Mouse (Mus musculus) hindbrain, postnatal 0 days (tissue): ENCODE measurements around the gene Rpp21. TPM values are rescaled to one million over a fixed set of nuclear protein-coding genes. Genes with fewer than 3 reads are reported as not detected.
A peak's percentile ranks its signal among the peaks of the same experiment; 100 is the strongest.

ENCODE experiments used
- ATAC-seq: fragments of 200-750 bp; cut with Nextera tagmentation; 2 replicates; pipeline ENCODE4 v1.8.0; 2017; ENCODE audit warnings: mild to moderate bottlenecking, moderate TSS enrichment, moderate library complexity
- DNase-seq: peaks from one replicate; pipeline ENCODE4 v3.0.0-alpha.2; 2015; ENCODE audit warnings: low spot score
- H3K27ac ChIP-seq: fragments of 300-500 bp; sonication (generic); 2 replicates; pipeline ENCODE4 v1.5.1; 2014; ENCODE audit warnings: mild to moderate bottlenecking
- H3K27me3 ChIP-seq: fragments of 300-500 bp; sonication (generic); 2 replicates; pipeline ENCODE4 v1.6.1; 2014; ENCODE audit warnings: low read length, mixed read lengths; ENCODE audit not compliant: insufficient read depth
- H3K36me3 ChIP-seq: fragments of 300-500 bp; sonication (generic); 2 replicates; pipeline ENCODE4 v1.6.1; 2014; ENCODE audit warnings: low read length, mixed read lengths; ENCODE audit not compliant: insufficient read depth
- H3K4me1 ChIP-seq: fragments of 300-500 bp; sonication (generic); 2 replicates; pipeline ENCODE4 v1.6.1; 2014; ENCODE audit warnings: antibody characterized with exemption, low read length, mixed read lengths; ENCODE audit not compliant: insufficient read depth
- H3K4me2 ChIP-seq: fragments of 300-500 bp; sonication (generic); 2 replicates; pipeline ENCODE4 v1.6.1; 2014; ENCODE audit warnings: low read depth, mild to moderate bottlenecking, low read length, moderate library complexity, mixed read lengths
- H3K4me3 ChIP-seq: fragments of 300-500 bp; sonication (generic); 2 replicates; pipeline ENCODE4 v1.5.1; 2014; ENCODE audit warnings: low read length
- H3K9ac ChIP-seq: fragments of 300-500 bp; sonication (generic); replicated peaks from 2 replicates; pipeline ENCODE4 v1.6.1; 2014; ENCODE audit warnings: mild to moderate bottlenecking, low read length, moderate library complexity, mixed read lengths
- H3K9me3 ChIP-seq: fragments of 300-500 bp; sonication (generic); 2 replicates; pipeline ENCODE4 v1.6.1; 2016; ENCODE audit warnings: low read length, mixed read lengths
- CTCF ChIP-seq: IDR thresholded peaks from 2 replicates; pipeline ENCODE4 v1.5.1; 2016; ENCODE audit warnings: antibody characterized with exemption, control low read depth, low read depth
- WGBS: fragments of 180-500 bp; shearing (Covaris S2); extraction: QIAGEN DNeasy Blood & Tissue Kit; methylation state at CpG from one replicate; pipeline ENCODE4 v1.1.7; 2014; 5-methylcytosine and 5-hydroxymethylcytosine counted together
- polyA plus RNA-seq: library from polyadenylated mRNA; unstranded; fragments of >200 nt; fragmentation: Nextera tagmentation; extraction: Ambion mirVana; gene quantifications from 2 replicates; pipeline ENCODE4 v1.2.1, GENCODE M21; 2015
- total RNA-seq: library from RNA; depleted of rRNA; stranded (reverse); fragments of >200 nt; gene quantifications from 2 replicates; pipeline ENCODE4 v1.2.3, GENCODE M21; 2014

The Rpp21 gene
- total and polyA plus RNA-seq, 2 experiments from 2014 or later, result 54.6 to 160 TPM

DNA sequence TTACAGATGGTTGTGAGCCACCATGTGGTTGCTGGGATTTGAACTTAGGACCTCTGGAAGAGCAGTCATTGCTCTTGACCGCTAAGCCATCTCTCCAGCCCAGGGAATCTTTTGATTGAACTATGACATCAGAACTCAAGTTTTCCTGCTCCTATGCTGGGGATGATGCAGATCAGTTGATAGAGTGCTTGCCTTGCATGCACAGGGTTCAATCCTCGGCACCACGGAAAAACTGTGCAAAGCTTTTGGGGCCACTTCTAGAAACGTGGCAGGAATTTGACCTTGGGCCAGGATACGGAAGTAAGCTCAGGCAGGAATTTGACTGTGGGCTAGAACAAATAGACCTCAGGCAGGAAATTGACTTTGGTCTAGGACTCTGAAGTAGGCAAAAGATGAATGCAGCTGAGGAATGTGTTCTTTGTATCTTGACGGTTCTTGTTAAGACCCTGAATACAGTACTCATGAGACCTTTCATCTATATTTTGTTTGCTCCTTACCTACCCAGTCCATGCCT is 4.7 kb downstream of the Rpp21 start:
- Histone ChIP-seq H3K9ac (no peak overlapping the region), H3K36me3 (no peaks in the 10 kb centered on the region), H3K27ac (no peak overlapping the region), H3K4me2 (no peak overlapping the region), H3K27me3 (peaks cover 8% of the 10 kb centered on the region), H3K4me1 (no peaks in the 10 kb centered on the region), H3K4me3 (no peak overlapping the region), H3K9me3 (no peaks in the 10 kb centered on the region)
- TF ChIP-seq CTCF, result no peak
- no peak for DNase-seq
- ATAC-seq, result no peak
- WGBS, result 74% methylated on average over 6 of the region's 6 CpGs

DNA sequence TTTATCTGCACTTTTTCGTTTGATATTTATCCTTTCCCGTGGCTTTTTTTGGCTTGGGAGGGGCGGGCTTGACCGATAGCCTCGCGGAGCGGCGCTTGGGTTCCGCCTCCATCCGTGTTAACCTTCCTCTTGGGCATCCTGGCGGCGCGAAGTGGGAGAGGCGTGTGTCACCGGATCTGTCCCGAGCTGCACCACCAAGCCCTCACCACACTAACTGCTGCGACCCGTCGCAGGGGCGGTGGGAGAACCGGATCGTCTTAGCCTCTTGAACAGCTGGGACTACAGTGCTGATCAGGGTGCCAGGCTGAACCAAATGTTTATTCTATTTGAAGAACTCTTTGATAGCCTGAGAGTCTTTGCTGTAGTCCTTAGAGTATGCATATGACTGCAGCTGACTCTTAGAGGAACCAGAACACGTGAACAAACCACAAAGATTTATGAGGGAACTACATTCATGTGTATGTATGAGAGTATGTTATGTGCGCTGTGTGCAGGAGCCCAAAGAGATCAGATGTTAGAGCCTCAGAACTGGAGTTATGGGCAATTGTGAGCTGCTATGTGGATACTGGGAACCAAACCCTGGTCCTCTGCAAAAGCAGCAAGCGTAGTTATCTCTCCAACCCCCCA is 5.5 kb downstream of the Rpp21 start:
- Histone ChIP-seq H3K9me3 (no peaks in the 10 kb centered on the region), H3K4me2 (peak overlapping the region; percentile 47), H3K4me1 (no peaks in the 10 kb centered on the region), H3K27me3 (peaks cover 8% of the 10 kb centered on the region), H3K9ac (no peak overlapping the region), H3K4me3 (peak overlapping the region; percentile 18), H3K27ac (no peak overlapping the region), H3K36me3 (no peaks in the 10 kb centered on the region)
- DNase-seq, result peak; percentile 6
- WGBS, result 13% methylated on average over 25 of the region's 25 CpGs
- ATAC-seq, result 0 out of 2 replicates have a peak, but pooled peaks have one; percentile 44
- TF ChIP-seq CTCF, result no peak

DNA sequence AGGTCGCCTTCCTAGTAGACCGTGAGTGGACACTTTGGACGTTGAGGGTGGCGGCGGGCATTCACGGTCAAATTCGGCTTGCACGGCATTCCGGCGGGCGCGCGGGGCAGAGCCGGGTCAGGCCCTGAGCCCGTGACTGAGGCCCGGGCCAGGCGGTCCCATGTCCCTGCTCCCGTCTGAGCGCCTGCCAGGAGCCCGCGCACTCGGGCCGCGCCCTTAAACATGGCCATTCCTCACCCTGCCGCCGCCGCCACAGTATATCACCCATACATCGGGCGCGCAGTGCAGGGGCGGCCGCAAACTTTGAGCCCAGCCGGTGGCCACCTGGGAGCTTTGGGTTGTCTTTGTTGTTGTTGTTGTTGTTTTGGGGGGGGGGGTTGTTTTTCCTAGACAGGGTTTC is 9.0 kb downstream of the Rpp21 start:
- Histone ChIP-seq H3K9ac (no peak overlapping the region), H3K36me3 (no peaks in the 10 kb centered on the region), H3K27ac (no peak overlapping the region), H3K27me3 (peaks cover 8% of the 10 kb centered on the region), H3K4me2 (no peak overlapping the region), H3K9me3 (no peaks in the 10 kb centered on the region), H3K4me1 (no peaks in the 10 kb centered on the region), H3K4me3 (no peak overlapping the region)
- DNase-seq, result no peak
- TF ChIP-seq CTCF, result no peak
- WGBS, result 27% methylated on average over 33 of the region's 33 CpGs
- ATAC-seq, result no peak

DNA sequence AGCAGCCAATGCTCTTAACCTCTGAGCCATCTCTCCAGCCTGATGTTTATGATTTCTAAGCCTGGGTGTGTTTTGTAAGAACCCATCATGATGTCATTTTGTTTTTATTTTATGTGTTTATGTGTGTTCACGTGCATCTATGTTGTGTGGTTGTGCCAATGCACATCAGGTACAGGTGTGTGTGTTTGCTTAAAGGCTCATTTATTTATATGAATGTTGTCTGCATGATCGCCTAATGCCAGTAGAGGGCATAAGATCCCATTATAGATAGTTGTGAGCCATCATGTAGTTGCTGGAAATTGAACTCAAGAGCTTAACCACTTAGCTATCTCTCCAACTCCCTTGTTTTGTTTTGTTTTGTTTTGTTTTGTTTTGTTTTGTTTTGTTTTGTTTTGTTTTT is 12.1 kb downstream of the Rpp21 start:
- Histone ChIP-seq H3K4me1 (no peaks in the 10 kb centered on the region), H3K9ac (no peak overlapping the region), H3K27ac (no peak overlapping the region), H3K4me2 (no peak overlapping the region), H3K36me3 (no peaks in the 10 kb centered on the region), H3K27me3 (peaks cover 8% of the 10 kb centered on the region), H3K4me3 (no peak overlapping the region), H3K9me3 (no peaks in the 10 kb centered on the region)
- ATAC-seq, result no peak
- no peak for DNase-seq
- WGBS, result 92% methylated on average over 2 of the region's 2 CpGs
- no peak for TF ChIP-seq CTCF

- Histone ChIP-seq H3K27ac (no peak overlapping the region), H3K4me2 (no peak overlapping the region), H3K4me1 (no peaks in the 10 kb centered on the region), H3K27me3 (no peaks in the 10 kb centered on the region; the same call in 1 of the 2 replicates), H3K9ac (no peak overlapping the region), H3K36me3 (no peaks in the 10 kb centered on the region), H3K9me3 (no peaks in the 10 kb centered on the region), H3K4me3 (no peak overlapping the region)
- 28% methylated on average over 5 of the region's 5 CpGs for WGBS
- ATAC-seq (no peak), DNase-seq (no peak)
- no peak for TF ChIP-seq CTCF
Measured at GRCm38 (mm10) chr17:36244031-36244430, 13.8 kb downstream of the Rpp21 start.

- Histone ChIP-seq H3K4me2 (no peak overlapping the region), H3K27me3 (no peaks in the 10 kb centered on the region), H3K27ac (no peak overlapping the region), H3K4me3 (no peak overlapping the region), H3K9ac (no peak overlapping the region), H3K36me3 (no peaks in the 10 kb centered on the region), H3K9me3 (no peaks in the 10 kb centered on the region), H3K4me1 (no peaks in the 10 kb centered on the region)
- DNase-seq, result no peak
- TF ChIP-seq CTCF, result no peak
- ATAC-seq, result no peak
- 22% methylated on average over 5 of the region's 5 CpGs for WGBS
Measured at GRCm38 (mm10) chr17:36240637-36241213, 17.1 kb downstream of the Rpp21 start.
